26 mouse cellular contexts compared by ENCODE assay signal in the genomic region with DNA sequence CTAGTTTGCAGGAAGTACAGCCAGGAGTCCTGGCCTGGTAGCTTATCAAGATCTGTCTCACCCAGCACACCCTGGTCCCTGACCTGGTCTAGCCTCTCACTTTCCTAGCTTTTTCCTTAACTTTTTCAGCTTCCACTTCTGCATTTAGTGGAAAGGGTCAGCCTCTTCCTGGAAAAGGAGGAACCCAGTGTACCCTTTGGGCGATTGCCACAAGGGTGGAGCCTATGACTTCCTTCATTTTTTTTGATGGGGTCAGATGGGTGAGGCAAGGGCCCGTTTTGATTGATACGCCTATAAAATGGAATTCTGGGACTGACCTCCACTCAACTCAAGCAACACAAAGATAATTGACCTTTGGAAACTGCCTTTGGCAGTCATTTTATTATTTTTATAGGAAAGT.
DNase-seq lines count a peak whose midpoint lies in the region; ATAC-seq and TF ChIP-seq lines count a peak whose summit lies in the region.
"Had no signal": no experiment of that assay in that cellular context is flagged by ENCODE, and none has a peak within 500 bp of the region (broad histone marks: within the 10 kb centered on the region; RNA-seq: fewer than 3 reads in every experiment).

No protein-coding gene starts in this region.

- TF ChIP-seq CTCF in lung, postnatal 0 days (IDR thresholded peaks at IDR 0.05): no peak
- TF ChIP-seq CTCF in lung, adult 2 months (IDR thresholded peaks at IDR 0.05; ENCODE audit: insufficient read depth, low read length): no peak

- peak; percentile 47; the same call in 1 of the 2 replicates for TF ChIP-seq EP300 in lung, postnatal 0 days (IDR thresholded peaks at IDR 0.05)

- peaks cover 8% of the 10 kb centered on the region; the same call in 1 of the 2 replicates for H3K4me1 ChIP-seq in heart, embryonic 10.5 days
- H3K4me1 ChIP-seq in lung, postnatal 0 days (ENCODE audit: insufficient read depth, low read depth, low read length): no peaks in the 10 kb centered on the region
- H3K4me1 ChIP-seq in lung, adult 2 months (ENCODE audit: control insufficient read depth, insufficient read depth, low read length): no peaks in the 10 kb centered on the region
- H3K4me1 ChIP-seq: heart, embryonic 12.5 days; liver, embryonic 13.5 days; lung, embryonic 15.5 days; neural tube, embryonic 12.5 days had no signal

- no peak for ATAC-seq in lung, postnatal 0 days
- ATAC-seq: CD4-positive, CD25-positive, alpha-beta regulatory T cell, adult 4 months; forebrain, embryonic 13.5 days had no signal

- no peak overlapping the region for H3K27ac ChIP-seq in heart, embryonic 10.5 days
- no peak overlapping the region for H3K27ac ChIP-seq in lung, postnatal 0 days (ENCODE audit: low read length)
- H3K27ac ChIP-seq: forebrain, embryonic 13.5 days; hindbrain, embryonic 10.5 days; hindbrain, embryonic 15.5 days; left cerebral cortex, adult 2 months; liver, embryonic 13.5 days; lung, embryonic 15.5 days; midbrain, embryonic 12.5 days; neural tube, embryonic 12.5 days had no signal

- no peak for TF ChIP-seq POLR2A in lung, adult 2 months (IDR thresholded peaks at IDR 0.05; ENCODE audit: borderline replicate concordance, extremely low read depth, low read depth, low read length)

- no peak overlapping the region for H3K9ac ChIP-seq in lung, postnatal 0 days (replicated peaks; ENCODE audit: low read depth)
- H3K9ac ChIP-seq: forebrain, embryonic 13.5 days; heart, embryonic 12.5 days; hindbrain, embryonic 15.5 days; liver, embryonic 13.5 days; lung, embryonic 15.5 days; midbrain, embryonic 12.5 days; neural tube, embryonic 12.5 days had no signal

- WGBS in heart, embryonic 10.5 days: 76% methylated on average over 3 of the region's 3 CpGs
- WGBS in lung, postnatal 0 days: 65% methylated on average over 3 of the region's 3 CpGs
- 49% methylated on average over 3 of the region's 3 CpGs for WGBS in lung, adult 2 months

- no peaks in the 10 kb centered on the region for H3K9me3 ChIP-seq in heart, embryonic 10.5 days
- no peaks in the 10 kb centered on the region for H3K9me3 ChIP-seq in lung, postnatal 0 days (ENCODE audit: low read length)
- H3K9me3 ChIP-seq: forebrain, embryonic 13.5 days; heart, embryonic 12.5 days; hindbrain, embryonic 10.5 days; hindbrain, embryonic 15.5 days; liver, embryonic 13.5 days; lung, embryonic 15.5 days; midbrain, embryonic 12.5 days; neural tube, embryonic 12.5 days had no signal

- H3K4me2 ChIP-seq in lung, postnatal 0 days (replicated peaks; ENCODE audit: low read depth, low read length): no peak overlapping the region
- H3K4me2 ChIP-seq: forebrain, embryonic 13.5 days; heart, embryonic 12.5 days; hindbrain, embryonic 15.5 days; liver, embryonic 13.5 days; lung, embryonic 15.5 days; midbrain, embryonic 12.5 days; neural tube, embryonic 12.5 days had no signal

- peak; percentile 13 for DNase-seq in heart, adult 8-10 months (ENCODE audit: low spot score)
- DNase-seq in heart, embryonic 10.5 days (ENCODE audit: low spot score): no peak
- peak; percentile 14 for DNase-seq in kidney, postnatal 14 days
- DNase-seq in kidney, adult 11 months: no peak
- peak; percentile 8 for DNase-seq in lung, postnatal 0 days (ENCODE audit: low spot score)
- DNase-seq in lung, adult 2 months: no peak
- peak; percentile 4 for DNase-seq in skeletal muscle tissue, adult 2 months (ENCODE audit: low read depth, low spot score)
- DNase-seq: adrenal gland, postnatal 14 days; cerebellum, adult 11 months; cerebellum, adult 9-10 months; cerebellum, postnatal 36 days; gastrocnemius, postnatal 36 days; liver, embryonic 13.5 days; right cerebral cortex, adult 18-20 months; thymus, adult 2 months; thymus, postnatal 36 days had no signal

- no peak overlapping the region for H3K4me3 ChIP-seq in heart, embryonic 10.5 days
- H3K4me3 ChIP-seq in lung, postnatal 0 days (ENCODE audit: low read depth, low read length): no peak overlapping the region
- H3K4me3 ChIP-seq in lung, adult 2 months (replicated peaks; ENCODE audit: extremely low read depth, low read depth, low read length): no peak overlapping the region
- H3K4me3 ChIP-seq: forebrain, embryonic 13.5 days; heart, embryonic 12.5 days; hindbrain, embryonic 10.5 days; hindbrain, embryonic 15.5 days; left cerebral cortex, adult 2 months; liver, embryonic 13.5 days; lung, embryonic 15.5 days; midbrain, embryonic 12.5 days; myocyte; neural tube, embryonic 12.5 days had no signal

- H3K27me3 ChIP-seq in heart, embryonic 10.5 days (ENCODE audit: insufficient read depth, poor library complexity, severe bottlenecking): no peaks in the 10 kb centered on the region
- no peaks in the 10 kb centered on the region for H3K27me3 ChIP-seq in lung, postnatal 0 days (replicated peaks; ENCODE audit: insufficient read depth, low read length)
- H3K27me3 ChIP-seq: forebrain, embryonic 13.5 days; heart, embryonic 12.5 days; hindbrain, embryonic 15.5 days; liver, embryonic 13.5 days; lung, embryonic 15.5 days; midbrain, embryonic 12.5 days; neural tube, embryonic 12.5 days had no signal

- H3K36me3 ChIP-seq in heart, embryonic 10.5 days: no peaks in the 10 kb centered on the region
- no peaks in the 10 kb centered on the region for H3K36me3 ChIP-seq in lung, postnatal 0 days (ENCODE audit: insufficient read depth, low read length)
- H3K36me3 ChIP-seq: heart, embryonic 12.5 days; hindbrain, embryonic 10.5 days; hindbrain, embryonic 15.5 days; liver, embryonic 13.5 days; lung, embryonic 15.5 days; midbrain, embryonic 12.5 days; neural tube, embryonic 12.5 days had no signal

Comparison
In these comparisons a context has a peak if more than half of its experiments do, and no peak if none do; other contexts are left out.
1. DNase-seq: peak in heart, adult 8-10 months (single experiment), kidney, postnatal 14 days (single experiment), lung, postnatal 0 days (single experiment) and skeletal muscle tissue, adult 2 months (single experiment); none in heart, embryonic 10.5 days (single experiment), kidney, adult 11 months (single experiment) and lung, adult 2 months (single experiment).